Mouse (Mus musculus) ES-Bruce4 (cell line): Measurements from ENCODE around the gene Zmym4.

ENCODE experiments used
- CTCF ChIP-seq: IDR thresholded peaks from one replicate; pipeline ENCODE4 v1.8.1; 2011; ENCODE audit warnings: low read depth, low read length
- POLR2A ChIP-seq: IDR thresholded peaks from one replicate; pipeline ENCODE4 v1.8.1; 2011; ENCODE audit warnings: low read length; ENCODE audit not compliant: insufficient read depth

- TF ChIP-seq CTCF: no peak
- no peak for TF ChIP-seq POLR2A
Observed at GRCm38 (mm10) chr4:126814854-126815253, 153.1 kb downstream of the Zmym4 start.
